Mouse (Mus musculus): ENCODE data around the gene BC049352. TPM values are rescaled to one million over a fixed set of nuclear protein-coding genes. Genes with fewer than 3 reads are reported as not detected.

Gene BC049352
- not detected in 2 replicates for polyA plus RNA-seq (2016; fragmentation: Nextera tagmentation; extraction: Ambion mirVana)

- Histone ChIP-seq H3K4me1 (no peaks in the 10 kb centered on the region), H3K27me3 (no peaks in the 10 kb centered on the region; the same call in 1 of the 2 replicates), H3K4me2 (replicated peaks) (no peak within 1 kb of the TSS), H3K9me3 (no peaks in the 10 kb centered on the region), H3K9ac (replicated peaks) (no peak within 1 kb of the TSS), H3K27ac (replicated peaks) (no peak within 1 kb of the TSS), H3K36me3 (no peaks in the 10 kb centered on the region), H3K4me3 (no peak within 1 kb of the TSS)
- whole genome bisulfite sequencing = 46% methylated on average over 2 of the region's 2 CpGs
- ATAC-seq (ENCODE audit: low FRiP score, low read depth) = no peak
Measured at GRCm38 (mm10) chr9:45181770-45182169, at the start of gene BC049352. TSS of gene BC049352 (plus strand) at chr9:45182007.

DNA sequence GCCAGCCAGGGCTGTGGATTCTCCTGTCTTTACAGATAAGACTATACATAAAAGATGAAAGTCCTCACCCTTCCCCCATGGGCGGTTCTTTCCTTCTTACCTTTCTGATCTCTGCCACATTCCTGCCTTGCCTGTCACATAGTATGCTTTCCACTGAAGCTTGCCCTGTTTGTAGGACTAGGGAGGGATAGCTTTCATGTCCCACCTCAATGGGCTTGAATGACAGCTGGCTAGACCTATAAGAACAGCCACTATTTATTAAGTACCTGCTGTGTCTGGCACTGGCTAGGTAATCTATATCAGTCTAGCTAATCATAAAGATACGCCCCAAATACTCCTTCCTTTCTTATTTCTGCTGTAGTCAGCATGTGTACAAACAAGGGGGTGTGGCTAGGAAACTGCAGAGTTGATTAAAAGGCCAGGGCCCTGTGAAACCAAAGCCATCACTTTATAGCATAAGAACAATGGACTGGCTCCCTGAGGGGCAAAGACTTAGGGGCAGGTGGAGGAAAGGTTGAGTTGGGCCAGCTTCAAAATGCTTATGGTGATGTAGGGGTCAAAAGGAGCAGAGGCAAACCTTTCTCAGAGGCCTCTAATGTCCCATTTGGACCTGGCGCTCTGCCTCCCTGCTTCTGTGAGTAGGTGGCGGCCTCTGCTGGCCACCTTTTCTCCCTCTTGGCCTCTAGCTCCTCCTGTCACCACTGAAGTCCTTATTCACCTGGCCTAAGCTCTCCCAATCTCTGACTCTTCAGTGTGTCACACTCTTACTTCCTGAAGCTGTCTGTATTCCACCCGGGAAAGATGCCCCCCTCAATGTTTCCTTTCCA lies 48.1 kb upstream of the BC049352 start:
- no peak overlapping the region for H3K27ac ChIP-seq (replicated peaks)
- ATAC-seq (ENCODE audit: low FRiP score, low read depth) = no peak
- H3K36me3 ChIP-seq = no peaks in the 10 kb centered on the region
- no peaks in the 10 kb centered on the region for H3K9me3 ChIP-seq
- WGBS = 28% methylated on average over 5 of the region's 5 CpGs
- H3K4me1 ChIP-seq = peaks cover 14% of the 10 kb centered on the region
- no peak overlapping the region for H3K4me3 ChIP-seq
- no peak overlapping the region for H3K4me2 ChIP-seq (replicated peaks)
- H3K27me3 ChIP-seq = peaks cover 63% of the 10 kb centered on the region
- no peak overlapping the region for H3K9ac ChIP-seq (replicated peaks)

DNA sequence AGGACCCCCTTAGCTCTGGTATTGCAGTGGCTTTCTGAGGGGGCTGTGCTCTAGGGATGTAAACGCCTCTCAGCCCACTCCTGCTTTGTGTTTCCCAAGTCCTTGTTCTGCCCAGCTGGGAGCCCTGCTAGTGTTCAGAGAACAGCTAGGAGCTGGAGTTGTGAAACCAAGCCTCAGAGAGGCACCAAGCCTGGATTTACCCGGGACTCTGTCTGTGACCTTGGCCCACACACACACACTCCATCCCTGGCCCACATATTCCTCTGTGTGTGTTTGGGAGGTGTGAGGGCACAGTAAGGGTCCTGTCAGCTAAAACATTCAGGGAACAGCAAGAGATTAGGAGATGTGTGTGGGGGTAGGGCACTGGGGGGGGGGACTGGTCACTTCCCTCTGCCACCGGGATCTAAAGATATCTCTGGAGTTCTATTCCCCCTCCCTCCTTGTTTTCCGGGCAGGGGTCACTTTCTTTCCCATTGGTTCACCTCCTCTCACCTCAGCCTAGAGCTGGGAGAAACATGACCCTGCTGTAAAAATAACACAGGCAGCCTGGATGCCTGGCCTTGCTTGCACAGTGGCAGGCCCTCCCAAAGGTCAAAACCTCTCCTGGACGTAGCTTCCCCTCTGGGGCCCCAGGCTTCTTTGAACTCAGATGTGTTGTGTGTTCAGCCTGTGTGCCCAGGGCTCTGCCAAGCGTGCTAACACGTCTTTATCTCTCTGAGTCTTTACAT lies 45.2 kb upstream of the BC049352 start:
- no peak for ATAC-seq (ENCODE audit: low FRiP score, low read depth)
- Histone ChIP-seq H3K4me1 (peaks cover 23% of the 10 kb centered on the region), H3K9ac (replicated peaks) (no peak overlapping the region), H3K4me2 (replicated peaks) (no peak overlapping the region), H3K9me3 (no peaks in the 10 kb centered on the region), H3K27ac (replicated peaks) (no peak overlapping the region), H3K27me3 (peaks cover 92% of the 10 kb centered on the region), H3K36me3 (no peaks in the 10 kb centered on the region), H3K4me3 (no peak overlapping the region)
- WGBS = 14% methylated on average over 7 of the region's 7 CpGs

- no peaks in the 10 kb centered on the region for H3K36me3 ChIP-seq
- peak within 1 kb of the TSS; percentile 29; the same call in 1 of the 2 replicates for H3K9ac ChIP-seq (replicated peaks)
- H3K27me3 ChIP-seq = peaks cover 99% of the 10 kb centered on the region
- no peak within 1 kb of the TSS for H3K27ac ChIP-seq (replicated peaks)
- H3K9me3 ChIP-seq = no peaks in the 10 kb centered on the region
- H3K4me1 ChIP-seq = peaks cover 23% of the 10 kb centered on the region
- ATAC-seq (ENCODE audit: low FRiP score, low read depth) = peak; percentile 44; the same call in 1 of the 2 replicates
- H3K4me2 ChIP-seq (replicated peaks) = peak within 1 kb of the TSS; percentile 86
- H3K4me3 ChIP-seq = peak within 1 kb of the TSS; percentile 51
- WGBS = under 1% methylated on average over 66 of the region's 76 CpGs
Measured at GRCm38 (mm10) chr9:45138191-45139032, 43.4 kb upstream of the BC049352 start, which contains the start of gene Scn4b. TSS of gene Scn4b (plus strand) at chr9:45138395.

GRCm38 (mm10) chr9:45139082-45139481 lies 42.7 kb upstream of the BC049352 start:
- H3K4me2 ChIP-seq (replicated peaks) = peak overlapping the region; percentile 86
- H3K4me1 ChIP-seq = peaks cover 23% of the 10 kb centered on the region
- H3K9ac ChIP-seq (replicated peaks) = peak overlapping the region; percentile 29; the same call in 1 of the 2 replicates

DNA sequence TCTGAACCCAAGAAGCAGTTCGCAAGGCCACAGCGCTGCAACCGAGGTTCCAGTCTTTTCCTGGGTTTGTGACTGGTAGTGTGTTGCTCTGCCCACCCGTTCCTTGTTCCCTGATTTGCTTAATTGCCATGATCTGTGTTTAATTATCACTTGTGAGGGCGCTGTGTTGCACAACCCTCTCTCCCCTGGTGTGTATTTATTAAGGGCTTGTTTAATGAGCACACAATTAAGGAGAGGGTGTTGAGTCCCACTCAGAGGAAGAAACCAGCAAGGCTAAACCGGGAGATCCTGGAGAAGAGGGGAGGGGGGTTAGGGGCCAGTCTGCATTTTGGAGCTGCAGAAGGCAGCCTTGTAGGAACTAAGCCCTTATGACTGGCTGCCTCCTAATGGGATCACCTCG lies 40.9 kb upstream of the BC049352 start:
- 57% methylated on average over 7 of the region's 7 CpGs for WGBS
- no peak for ATAC-seq (ENCODE audit: low FRiP score, low read depth)
- H3K4me2 ChIP-seq (replicated peaks) = no peak overlapping the region

More at GRCm38 (mm10) chr9:45139082-45139481, 42.7 kb upstream of the BC049352 start:
- Histone ChIP-seq H3K27ac (replicated peaks) (no peak overlapping the region), H3K9me3 (no peaks in the 10 kb centered on the region), H3K36me3 (no peaks in the 10 kb centered on the region), H3K27me3 (peaks cover 100% of the 10 kb centered on the region), H3K4me3 (peak overlapping the region; percentile 51)
- no peak for ATAC-seq (ENCODE audit: low FRiP score, low read depth)
- WGBS = 3% methylated on average over 7 of the region's 7 CpGs

GRCm38 (mm10) chr9:45142686-45143085 lies 39.1 kb upstream of the BC049352 start:
- H3K4me2 ChIP-seq (replicated peaks) = no peak overlapping the region
- H3K36me3 ChIP-seq = no peaks in the 10 kb centered on the region
- peaks cover 96% of the 10 kb centered on the region for H3K27me3 ChIP-seq
- ATAC-seq (ENCODE audit: low FRiP score, low read depth) = no peak
- no peak overlapping the region for H3K27ac ChIP-seq (replicated peaks)
- no peaks in the 10 kb centered on the region for H3K9me3 ChIP-seq
- H3K4me1 ChIP-seq = peaks cover 25% of the 10 kb centered on the region
- H3K9ac ChIP-seq (replicated peaks) = no peak overlapping the region
- H3K4me3 ChIP-seq = no peak overlapping the region
- WGBS = 68% methylated on average over 3 of the region's 3 CpGs

More for the DNA sequence above, 40.9 kb upstream of the BC049352 start:
- no peaks in the 10 kb centered on the region for H3K36me3 ChIP-seq
- no peaks in the 10 kb centered on the region for H3K9me3 ChIP-seq
- H3K9ac ChIP-seq (replicated peaks) = no peak overlapping the region
- no peak overlapping the region for H3K27ac ChIP-seq (replicated peaks)
- no peak overlapping the region for H3K4me3 ChIP-seq
- H3K27me3 ChIP-seq = peaks cover 99% of the 10 kb centered on the region
- H3K4me1 ChIP-seq = peaks cover 29% of the 10 kb centered on the region

DNA sequence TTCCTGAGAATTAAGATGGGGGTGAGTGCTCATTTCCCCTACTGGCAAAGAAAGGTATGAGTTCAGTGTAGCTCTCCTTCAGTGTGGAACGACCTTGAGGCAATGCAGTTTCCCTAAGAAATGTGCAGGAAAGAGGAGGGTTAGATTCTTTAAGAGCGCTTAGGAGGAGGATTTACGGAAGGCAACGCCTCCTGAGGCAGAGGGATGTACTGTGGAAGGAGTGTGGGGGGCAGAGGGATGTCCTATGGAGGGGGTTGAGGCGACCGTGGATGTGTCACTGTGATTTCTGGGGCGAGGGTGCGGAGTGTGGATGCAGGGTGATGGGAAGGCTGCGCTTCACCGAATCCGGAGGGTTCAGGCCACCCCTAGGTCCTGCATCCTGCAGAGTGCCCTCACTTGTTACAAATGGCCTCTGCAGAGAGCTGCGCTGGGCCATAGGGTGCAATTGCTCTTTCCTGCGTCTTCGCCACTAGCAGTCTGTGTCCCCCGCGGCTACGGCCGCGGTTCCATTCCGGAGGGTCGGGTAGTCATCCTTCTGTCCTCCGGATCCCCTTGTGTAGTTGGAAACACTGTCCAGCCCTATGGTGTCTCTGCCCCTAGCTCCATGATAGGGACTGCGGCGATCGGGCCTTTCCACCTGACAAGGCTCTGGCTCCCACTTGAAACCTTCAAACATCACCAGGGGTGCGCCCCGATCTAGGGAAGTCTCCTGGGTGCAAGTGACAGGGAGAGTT lies 36.1 kb upstream of the BC049352 start:
- H3K27ac ChIP-seq (replicated peaks) = no peak overlapping the region
- H3K9ac ChIP-seq (replicated peaks) = peak overlapping the region; percentile 53
- H3K27me3 ChIP-seq = peaks cover 88% of the 10 kb centered on the region
- peaks cover 13% of the 10 kb centered on the region for H3K4me1 ChIP-seq
- no peaks in the 10 kb centered on the region for H3K9me3 ChIP-seq
- ATAC-seq (ENCODE audit: low FRiP score, low read depth) = no peak
- WGBS = 2% methylated on average over 27 of the region's 27 CpGs
- peak overlapping the region; percentile 40 for H3K4me3 ChIP-seq
- no peaks in the 10 kb centered on the region for H3K36me3 ChIP-seq
- peak overlapping the region; percentile 75 for H3K4me2 ChIP-seq (replicated peaks)

DNA sequence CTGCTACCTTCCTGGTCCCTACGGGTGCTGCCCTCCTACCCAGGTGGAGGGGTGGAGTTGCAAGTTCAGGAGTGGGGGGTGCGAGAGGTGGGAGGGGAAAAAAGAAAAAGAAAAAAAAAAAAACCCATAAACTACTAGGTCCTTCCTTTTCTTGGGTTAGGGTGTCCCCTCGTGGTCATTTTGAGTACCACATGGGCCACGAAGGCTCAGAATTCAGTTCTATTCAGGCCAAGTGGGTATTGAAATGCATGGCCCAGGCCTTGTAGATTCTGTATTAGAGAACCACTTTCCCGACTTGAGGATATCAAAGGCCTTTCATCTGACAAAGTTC lies 35.6 kb upstream of the BC049352 start:
- H3K36me3 ChIP-seq = no peaks in the 10 kb centered on the region
- peak overlapping the region; percentile 75 for H3K4me2 ChIP-seq (replicated peaks)
- peak overlapping the region; percentile 40 for H3K4me3 ChIP-seq
- no peaks in the 10 kb centered on the region for H3K9me3 ChIP-seq
- under 1% methylated on average over 5 of the region's 5 CpGs for WGBS
- no peak for ATAC-seq (ENCODE audit: low FRiP score, low read depth)
- peak overlapping the region; percentile 53 for H3K9ac ChIP-seq (replicated peaks)
- peaks cover 84% of the 10 kb centered on the region for H3K27me3 ChIP-seq
- peaks cover 11% of the 10 kb centered on the region for H3K4me1 ChIP-seq
- H3K27ac ChIP-seq (replicated peaks) = no peak overlapping the region

DNA sequence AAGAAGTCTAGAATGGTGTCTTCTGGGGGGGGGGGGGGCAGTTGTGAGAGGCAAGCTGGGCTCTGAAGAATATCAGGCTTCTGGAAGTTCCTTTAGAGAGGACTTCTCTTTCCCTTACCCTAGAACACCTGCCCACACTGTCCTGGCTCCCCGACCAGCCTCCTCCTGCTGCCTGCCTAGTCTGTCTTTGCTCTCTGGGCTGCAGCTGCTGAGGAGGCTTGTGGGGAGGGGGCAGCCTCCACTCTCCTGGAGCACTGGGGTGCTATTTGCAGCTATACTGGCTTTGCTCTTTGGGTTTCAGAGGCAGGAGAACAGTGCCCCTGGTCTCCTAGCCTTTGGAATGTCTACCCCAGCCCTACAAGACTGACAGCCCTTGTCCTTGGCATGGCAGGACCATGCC lies 30.9 kb upstream of the BC049352 start:
- H3K27me3 ChIP-seq = peaks cover 43% of the 10 kb centered on the region
- H3K4me1 ChIP-seq = peaks cover 2% of the 10 kb centered on the region
- H3K4me3 ChIP-seq = no peak overlapping the region
- H3K9ac ChIP-seq (replicated peaks) = no peak overlapping the region
- no peak overlapping the region for H3K27ac ChIP-seq (replicated peaks)
- no peak for ATAC-seq (ENCODE audit: low FRiP score, low read depth)
- no peaks in the 10 kb centered on the region for H3K9me3 ChIP-seq
- no peaks in the 10 kb centered on the region for H3K36me3 ChIP-seq
- no peak overlapping the region for H3K4me2 ChIP-seq (replicated peaks)
- WGBS = 67% methylated on average over 1 of the region's 1 CpGs

DNA sequence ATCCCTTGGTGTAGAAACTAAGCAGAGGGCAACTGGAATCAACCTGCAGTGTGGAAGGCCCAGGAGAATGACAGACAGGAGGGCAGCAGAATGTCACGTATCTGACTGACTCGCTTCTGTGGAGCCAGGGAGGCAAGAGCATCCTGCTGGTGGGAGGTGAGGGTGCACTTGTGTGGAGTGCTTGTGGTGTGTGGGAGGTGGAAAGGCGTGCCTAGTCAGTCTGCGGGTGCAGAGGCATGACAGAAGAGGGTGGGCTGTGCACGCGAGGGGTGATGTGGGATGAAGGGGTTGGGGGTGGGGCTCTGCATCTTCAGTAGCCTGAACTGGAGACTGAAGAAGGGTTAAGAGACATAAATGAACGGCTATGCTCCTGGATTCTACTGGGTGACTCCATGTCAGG lies 28.4 kb upstream of the BC049352 start:
- Histone ChIP-seq H3K4me1 (no peaks in the 10 kb centered on the region), H3K27me3 (peaks cover 23% of the 10 kb centered on the region; the same call in 1 of the 2 replicates), H3K27ac (replicated peaks) (no peak overlapping the region), H3K9me3 (no peaks in the 10 kb centered on the region), H3K9ac (replicated peaks) (no peak overlapping the region), H3K36me3 (no peaks in the 10 kb centered on the region), H3K4me3 (no peak overlapping the region), H3K4me2 (replicated peaks) (no peak overlapping the region)
- WGBS = 79% methylated on average over 7 of the region's 7 CpGs
- no peak for ATAC-seq (ENCODE audit: low FRiP score, low read depth)

Measured in midbrain, embryonic 12.5 days (tissue).